Mouse (Mus musculus) right cerebral cortex, postnatal 10 days (tissue): Measurements from ENCODE around the gene Ttc5.
"Not testable (repeated sequence)": the region's sequence is repeated elsewhere in the genome, so short reads cannot be mapped to it uniquely, and the experiment has no call there.

Experiments used
- DNase-seq, 2 experiments: peaks; one replicate each; pipeline ENCODE4 v3.0.0; 2021; ENCODE audit warnings: low spot score in 2 of 2

The Ttc5 gene

GRCm38 (mm10) chr14:50785251-50785637 is at the start of gene Ttc5:
TSS of gene Ttc5 (minus strand) at chr14:50785519.
- peak; percentile 92 to 93 for DNase-seq

- DNase-seq = no peak
These were observed 49.1 kb upstream of the Ttc5 start for GRCm38 (mm10) chr14:50834435-50834834.

- peak; percentile 53 to 61 for DNase-seq
These were observed 48.6 kb upstream of the Ttc5 start for GRCm38 (mm10) chr14:50833964-50834363.

GRCm38 (mm10) chr14:50829878-50830277 is 44.6 kb upstream of the Ttc5 start:
- DNase-seq = no peak

- peak; percentile 31 to 53 for DNase-seq
These were observed 41.3 kb upstream of the Ttc5 start for GRCm38 (mm10) chr14:50826579-50826978.

GRCm38 (mm10) chr14:50824219-50824618 is 38.9 kb upstream of the Ttc5 start:
- DNase-seq = no peak

GRCm38 (mm10) chr14:50823240-50823639 is 37.9 kb upstream of the Ttc5 start:
- no peak for DNase-seq

GRCm38 (mm10) chr14:50813060-50813459 is 27.7 kb upstream of the Ttc5 start:
- DNase-seq = no peak

- peak; percentile 96 to 97 for DNase-seq
These were observed 22.3 kb upstream of the Ttc5 start, which contains the start of the genes Ccnb1ip1 and Parp2 for GRCm38 (mm10) chr14:50807487-50808072. TSS of gene Ccnb1ip1 (minus strand) at chr14:50807732. TSS of gene Parp2 (plus strand) at chr14:50807841.

- DNase-seq = not testable (repeated sequence)
These were observed 21.1 kb upstream of the Ttc5 start for GRCm38 (mm10) chr14:50806469-50806868.

GRCm38 (mm10) chr14:50804683-50805082 is 19.4 kb upstream of the Ttc5 start:
- DNase-seq = no peak

GRCm38 (mm10) chr14:50802843-50803562 is 17.7 kb upstream of the Ttc5 start:
- DNase-seq = no peak

GRCm38 (mm10) chr14:50802441-50802840 is 17.1 kb upstream of the Ttc5 start:
- no peak for DNase-seq

GRCm38 (mm10) chr14:50799502-50800259 is 14.4 kb upstream of the Ttc5 start:
- peak; percentile 33 to 46 for DNase-seq

GRCm38 (mm10) chr14:50798512-50798911 is 13.2 kb upstream of the Ttc5 start:
- no peak for DNase-seq

- no peak for DNase-seq
These were observed 11.1 kb upstream of the Ttc5 start for GRCm38 (mm10) chr14:50796464-50796863.

- no peak for DNase-seq
These were observed 10.6 kb upstream of the Ttc5 start for GRCm38 (mm10) chr14:50795965-50796364.

GRCm38 (mm10) chr14:50795261-50795935 is 10.1 kb upstream of the Ttc5 start:
- DNase-seq = no peak

- no peak for DNase-seq
These were observed 2.8 kb upstream of the Ttc5 start for GRCm38 (mm10) chr14:50788157-50788556.

GRCm38 (mm10) chr14:50784391-50785250 is 698 bp downstream of the Ttc5 start:
- DNase-seq = no peak

- no peak for DNase-seq
These were observed 3.2 kb downstream of the Ttc5 start for GRCm38 (mm10) chr14:50782166-50782565.
